Mouse (Mus musculus): Measurements from ENCODE around the gene Atp8b4. TPM values are rescaled to one million over a fixed set of nuclear protein-coding genes. Genes with fewer than 3 reads are reported as not detected.

The Atp8b4 gene
- polyA plus RNA-seq, 1 experiment from 2014 or later: 0.21 TPM

GRCm38 (mm10) chr2:126323206-126323605, 177.3 kb downstream of the Atp8b4 start:
- no peak overlapping the region for H3K27ac ChIP-seq (ENCODE audit: low read length)
- no peak for ATAC-seq (ENCODE audit: low FRiP score, low TSS enrichment)
- H3K4me1 ChIP-seq (ENCODE audit: insufficient read depth, low read length): no peaks in the 10 kb centered on the region
- H3K4me2 ChIP-seq (replicated peaks; ENCODE audit: low read depth, low read length): no peak overlapping the region
- WGBS: 85% methylated on average over 7 of the region's 7 CpGs
- no peak overlapping the region for H3K4me3 ChIP-seq (ENCODE audit: low read length)
- no peaks in the 10 kb centered on the region for H3K27me3 ChIP-seq (ENCODE audit: insufficient read depth, low read length)
- no peaks in the 10 kb centered on the region for H3K9me3 ChIP-seq (ENCODE audit: low read length)
- H3K36me3 ChIP-seq (ENCODE audit: insufficient read depth, low read length): no peaks in the 10 kb centered on the region
- no peak overlapping the region for H3K9ac ChIP-seq (replicated peaks; ENCODE audit: low read length)

GRCm38 (mm10) chr2:126322631-126323031, 177.8 kb downstream of the Atp8b4 start:
- Histone ChIP-seq H3K4me1 (ENCODE audit: insufficient read depth, low read length) (no peaks in the 10 kb centered on the region), H3K9me3 (ENCODE audit: low read length) (no peaks in the 10 kb centered on the region), H3K36me3 (ENCODE audit: insufficient read depth, low read length) (no peaks in the 10 kb centered on the region), H3K9ac (replicated peaks; ENCODE audit: low read length) (no peak overlapping the region), H3K4me2 (replicated peaks; ENCODE audit: low read depth, low read length) (no peak overlapping the region), H3K4me3 (ENCODE audit: low read length) (no peak overlapping the region), H3K27me3 (ENCODE audit: insufficient read depth, low read length) (no peaks in the 10 kb centered on the region), H3K27ac (ENCODE audit: low read length) (no peak overlapping the region)
- ATAC-seq (ENCODE audit: low FRiP score, low TSS enrichment): no peak
- 86% methylated on average over 15 of the region's 15 CpGs for WGBS

GRCm38 (mm10) chr2:126318071-126318470, 182.4 kb downstream of the Atp8b4 start:
- 86% methylated on average over 6 of the region's 6 CpGs for WGBS
- no peak overlapping the region for H3K4me2 ChIP-seq (replicated peaks; ENCODE audit: low read depth, low read length)
- H3K4me3 ChIP-seq (ENCODE audit: low read length): no peak overlapping the region
- H3K36me3 ChIP-seq (ENCODE audit: insufficient read depth, low read length): no peaks in the 10 kb centered on the region
- no peak for ATAC-seq (ENCODE audit: low FRiP score, low TSS enrichment)
- H3K4me1 ChIP-seq (ENCODE audit: insufficient read depth, low read length): no peaks in the 10 kb centered on the region
- no peak overlapping the region for H3K9ac ChIP-seq (replicated peaks; ENCODE audit: low read length)
- no peaks in the 10 kb centered on the region for H3K27me3 ChIP-seq (ENCODE audit: insufficient read depth, low read length)
- H3K9me3 ChIP-seq (ENCODE audit: low read length): no peaks in the 10 kb centered on the region
- no peak overlapping the region for H3K27ac ChIP-seq (ENCODE audit: low read length)

- 63% methylated on average over 3 of the region's 3 CpGs for WGBS
- no peaks in the 10 kb centered on the region for H3K36me3 ChIP-seq (ENCODE audit: insufficient read depth, low read length)
- no peaks in the 10 kb centered on the region for H3K27me3 ChIP-seq (ENCODE audit: insufficient read depth, low read length)
- no peak overlapping the region for H3K4me3 ChIP-seq (ENCODE audit: low read length)
- no peak overlapping the region for H3K4me2 ChIP-seq (replicated peaks; ENCODE audit: low read depth, low read length)
- H3K27ac ChIP-seq (ENCODE audit: low read length): no peak overlapping the region
- no peaks in the 10 kb centered on the region for H3K9me3 ChIP-seq (ENCODE audit: low read length)
- no peaks in the 10 kb centered on the region for H3K4me1 ChIP-seq (ENCODE audit: insufficient read depth, low read length)
- H3K9ac ChIP-seq (replicated peaks; ENCODE audit: low read length): no peak overlapping the region
- no peak for ATAC-seq (ENCODE audit: low FRiP score, low TSS enrichment)
These were observed 183.5 kb downstream of the Atp8b4 start for GRCm38 (mm10) chr2:126316942-126317341.

GRCm38 (mm10) chr2:126316346-126316745, 184.1 kb downstream of the Atp8b4 start:
- Histone ChIP-seq H3K9me3 (ENCODE audit: low read length) (no peaks in the 10 kb centered on the region), H3K4me2 (replicated peaks; ENCODE audit: low read depth, low read length) (no peak overlapping the region), H3K27ac (ENCODE audit: low read length) (no peak overlapping the region), H3K27me3 (ENCODE audit: insufficient read depth, low read length) (no peaks in the 10 kb centered on the region), H3K4me1 (ENCODE audit: insufficient read depth, low read length) (no peaks in the 10 kb centered on the region), H3K4me3 (ENCODE audit: low read length) (no peak overlapping the region), H3K9ac (replicated peaks; ENCODE audit: low read length) (no peak overlapping the region), H3K36me3 (ENCODE audit: insufficient read depth, low read length) (no peaks in the 10 kb centered on the region)
- ATAC-seq (ENCODE audit: low FRiP score, low TSS enrichment): no peak
- WGBS: 91% methylated on average over 2 of the region's 2 CpGs

- Histone ChIP-seq H3K4me1 (ENCODE audit: insufficient read depth, low read length) (no peaks in the 10 kb centered on the region), H3K9me3 (ENCODE audit: low read length) (no peaks in the 10 kb centered on the region), H3K27me3 (ENCODE audit: insufficient read depth, low read length) (no peaks in the 10 kb centered on the region), H3K4me2 (replicated peaks; ENCODE audit: low read depth, low read length) (no peak overlapping the region), H3K27ac (ENCODE audit: low read length) (no peak overlapping the region), H3K4me3 (ENCODE audit: low read length) (no peak overlapping the region), H3K9ac (replicated peaks; ENCODE audit: low read length) (no peak overlapping the region), H3K36me3 (ENCODE audit: insufficient read depth, low read length) (no peaks in the 10 kb centered on the region)
- 76% methylated on average over 1 of the region's 1 CpGs for WGBS
- no peak for ATAC-seq (ENCODE audit: low FRiP score, low TSS enrichment)
These were observed 189.4 kb downstream of the Atp8b4 start for GRCm38 (mm10) chr2:126311056-126311455.

GRCm38 (mm10) chr2:126309994-126310393, 190.5 kb downstream of the Atp8b4 start:
- Histone ChIP-seq H3K4me1 (ENCODE audit: insufficient read depth, low read length) (no peaks in the 10 kb centered on the region), H3K27ac (ENCODE audit: low read length) (no peak overlapping the region), H3K4me2 (replicated peaks; ENCODE audit: low read depth, low read length) (no peak overlapping the region), H3K9me3 (ENCODE audit: low read length) (no peaks in the 10 kb centered on the region), H3K27me3 (ENCODE audit: insufficient read depth, low read length) (no peaks in the 10 kb centered on the region), H3K4me3 (ENCODE audit: low read length) (no peak overlapping the region), H3K36me3 (ENCODE audit: insufficient read depth, low read length) (no peaks in the 10 kb centered on the region), H3K9ac (replicated peaks; ENCODE audit: low read length) (no peak overlapping the region)
- 70% methylated on average over 4 of the region's 4 CpGs for WGBS
- ATAC-seq (ENCODE audit: low FRiP score, low TSS enrichment): no peak

- H3K9me3 ChIP-seq (ENCODE audit: low read length): no peaks in the 10 kb centered on the region
- no peak overlapping the region for H3K4me3 ChIP-seq (ENCODE audit: low read length)
- H3K4me1 ChIP-seq (ENCODE audit: insufficient read depth, low read length): no peaks in the 10 kb centered on the region
- no peak overlapping the region for H3K4me2 ChIP-seq (replicated peaks; ENCODE audit: low read depth, low read length)
- no peaks in the 10 kb centered on the region for H3K36me3 ChIP-seq (ENCODE audit: insufficient read depth, low read length)
- no peaks in the 10 kb centered on the region for H3K27me3 ChIP-seq (ENCODE audit: insufficient read depth, low read length)
- no peak for ATAC-seq (ENCODE audit: low FRiP score, low TSS enrichment)
- H3K9ac ChIP-seq (replicated peaks; ENCODE audit: low read length): no peak overlapping the region
- no peak overlapping the region for H3K27ac ChIP-seq (ENCODE audit: low read length)
- WGBS: 82% methylated on average over 5 of the region's 5 CpGs
These were observed 195.9 kb downstream of the Atp8b4 start for GRCm38 (mm10) chr2:126304621-126305020.

GRCm38 (mm10) chr2:126303226-126303625, 197.2 kb downstream of the Atp8b4 start:
- Histone ChIP-seq H3K4me2 (replicated peaks; ENCODE audit: low read depth, low read length) (no peak overlapping the region), H3K4me1 (ENCODE audit: insufficient read depth, low read length) (no peaks in the 10 kb centered on the region), H3K4me3 (ENCODE audit: low read length) (no peak overlapping the region), H3K36me3 (ENCODE audit: insufficient read depth, low read length) (no peaks in the 10 kb centered on the region), H3K9ac (replicated peaks; ENCODE audit: low read length) (no peak overlapping the region), H3K27me3 (ENCODE audit: insufficient read depth, low read length) (no peaks in the 10 kb centered on the region), H3K27ac (ENCODE audit: low read length) (no peak overlapping the region), H3K9me3 (ENCODE audit: low read length) (no peaks in the 10 kb centered on the region)
- no peak for ATAC-seq (ENCODE audit: low FRiP score, low TSS enrichment)
- WGBS: 51% methylated on average over 3 of the region's 3 CpGs

GRCm38 (mm10) chr2:126302381-126302780, 198.1 kb downstream of the Atp8b4 start:
- Histone ChIP-seq H3K4me1 (ENCODE audit: insufficient read depth, low read length) (no peaks in the 10 kb centered on the region), H3K27ac (ENCODE audit: low read length) (no peak overlapping the region), H3K36me3 (ENCODE audit: insufficient read depth, low read length) (no peaks in the 10 kb centered on the region), H3K4me2 (replicated peaks; ENCODE audit: low read depth, low read length) (no peak overlapping the region), H3K9me3 (ENCODE audit: low read length) (no peaks in the 10 kb centered on the region), H3K27me3 (ENCODE audit: insufficient read depth, low read length) (no peaks in the 10 kb centered on the region), H3K9ac (replicated peaks; ENCODE audit: low read length) (no peak overlapping the region), H3K4me3 (ENCODE audit: low read length) (no peak overlapping the region)
- ATAC-seq (ENCODE audit: low FRiP score, low TSS enrichment): no peak
- WGBS: 75% methylated on average over 3 of the region's 3 CpGs

GRCm38 (mm10) chr2:126290702-126291101, 209.8 kb downstream of the Atp8b4 start:
- Histone ChIP-seq H3K4me2 (replicated peaks; ENCODE audit: low read depth, low read length) (no peak overlapping the region), H3K4me1 (ENCODE audit: insufficient read depth, low read length) (no peaks in the 10 kb centered on the region), H3K36me3 (ENCODE audit: insufficient read depth, low read length) (no peaks in the 10 kb centered on the region), H3K4me3 (ENCODE audit: low read length) (no peak overlapping the region), H3K27me3 (ENCODE audit: insufficient read depth, low read length) (no peaks in the 10 kb centered on the region), H3K9ac (replicated peaks; ENCODE audit: low read length) (no peak overlapping the region), H3K9me3 (ENCODE audit: low read length) (no peaks in the 10 kb centered on the region), H3K27ac (ENCODE audit: low read length) (no peak overlapping the region)
- 55% methylated on average over 7 of the region's 7 CpGs for WGBS
- no peak for ATAC-seq (ENCODE audit: low FRiP score, low TSS enrichment)
